Mouse (Mus musculus) gastrocnemius, postnatal 10 days (tissue): ENCODE data around the gene Gm13199. TPM values are rescaled to one million over a fixed set of nuclear protein-coding genes. Genes with fewer than 3 reads are reported as not detected.

Experiments
- DNase-seq: peaks from one replicate; pipeline ENCODE4 v3.0.0; 2021; ENCODE audit warnings: mixed read lengths
- total RNA-seq, 2 experiments: library from RNA; stranded (reverse); gene quantifications; 2 replicates each; pipeline ENCODE4 v1.2.3; 2021

Gene Gm13199
- total RNA-seq, 2 experiments from 2014 or later: 0.43 TPM; not detected in 1

GRCm38 (mm10) chr2:5821264-5821663 is 41.5 kb downstream of the Gm13199 start:
- DNase-seq: no peak

Other genes starting within 250 kb of the Gm13199 start
- 1 to 10 TPM; 2.4 to 5.0 TPM for gene Camk1d, start 148.4 kb downstream of the Gm13199 start, total RNA-seq
- 10 to 100 TPM in 1 of 2 experiments, 1 to 10 TPM in 1; 9.2 to 10.8 TPM for gene Nudt5, start 17.9 kb downstream of the Gm13199 start, total RNA-seq
- gene Cdc123, start 17.8 kb downstream of the Gm13199 start, total RNA-seq: 10 to 100 TPM; 84.0 to 89.2 TPM
- gene Sec61a2, start 32.5 kb upstream of the Gm13199 start, total RNA-seq: 10 to 100 TPM; 35.1 to 40.6 TPM
- gene Dhtkd1, start 79.9 kb upstream of the Gm13199 start, total RNA-seq: 1 to 10 TPM; 1.3 to 2.2 TPM
- gene Upf2, start 88.5 kb upstream of the Gm13199 start, total RNA-seq: 10 to 100 TPM; 12.9 to 15.9 TPM